Mouse (Mus musculus) CH12.LX (cell line): ENCODE data around the gene Olfr887. TPM values are rescaled to one million over a fixed set of nuclear protein-coding genes. Genes with fewer than 3 reads are reported as not detected.

ENCODE experiments used
- polyA plus RNA-seq: library from polyadenylated mRNA; unstranded; fragments of >175 nt; gene quantifications from 2 replicates; pipeline ENCODE4 v1.2.1, GENCODE M21; 2012; ENCODE audit warnings: low read depth; ENCODE audit not compliant: insufficient read length
- total RNA-seq, 2 experiments: library from RNA; depleted of rRNA; stranded (reverse); fragments of 300-350 nt in 1 of 2; fragments of >200 nt in 1 of 2; gene quantifications; 2 replicates each; pipeline ENCODE4 v1.2.3; 2012 to 2014

Olfr887 gene
- total and polyA plus RNA-seq, 3 experiments, result not detected

Other genes starting within 250 kb of the Olfr887 start
- not detected in 2 replicates for gene Olfr877, start 229.8 kb upstream of the Olfr887 start, total RNA-seq (2012; rRNA removed)
- gene Olfr877, start 229.8 kb upstream of the Olfr887 start, total RNA-seq (2014; rRNA removed), result not detected in 2 replicates
- gene Olfr877, start 229.8 kb upstream of the Olfr887 start, polyA plus RNA-seq, result not detected in 2 replicates
- not detected in 2 replicates for gene Olfr145, start 187.3 kb upstream of the Olfr887 start, total RNA-seq (2012; rRNA removed)
- gene Olfr145, start 187.3 kb upstream of the Olfr887 start, total RNA-seq (2014; rRNA removed), result not detected in 2 replicates
- gene Olfr145, start 187.3 kb upstream of the Olfr887 start, polyA plus RNA-seq, result not detected in 2 replicates
- not detected in 2 replicates for gene Olfr878, start 166.2 kb upstream of the Olfr887 start, total RNA-seq (2012; rRNA removed)
- not detected in 2 replicates for gene Olfr878, start 166.2 kb upstream of the Olfr887 start, total RNA-seq (2014; rRNA removed)
- not detected in 2 replicates for gene Olfr878, start 166.2 kb upstream of the Olfr887 start, polyA plus RNA-seq
- not detected in 2 replicates for gene Olfr881, start 92.2 kb upstream of the Olfr887 start, total RNA-seq (2012; rRNA removed)
- gene Olfr881, start 92.2 kb upstream of the Olfr887 start, total RNA-seq (2014; rRNA removed), result not detected in 2 replicates
- gene Olfr881, start 92.2 kb upstream of the Olfr887 start, polyA plus RNA-seq, result not detected in 2 replicates
- gene Olfr883, start 58.3 kb upstream of the Olfr887 start, total RNA-seq (2012; rRNA removed), result not detected in 2 replicates
- not detected in 2 replicates for gene Olfr883, start 58.3 kb upstream of the Olfr887 start, total RNA-seq (2014; rRNA removed)
- gene Olfr883, start 58.3 kb upstream of the Olfr887 start, polyA plus RNA-seq, result not detected in 2 replicates
- not detected in 2 replicates for gene Olfr884, start 37.5 kb upstream of the Olfr887 start, total RNA-seq (2012; rRNA removed)
- gene Olfr884, start 37.5 kb upstream of the Olfr887 start, total RNA-seq (2014; rRNA removed), result not detected in 2 replicates
- not detected in 2 replicates for gene Olfr884, start 37.5 kb upstream of the Olfr887 start, polyA plus RNA-seq
- gene Olfr885, start 22.8 kb upstream of the Olfr887 start, total RNA-seq (2012; rRNA removed), result not detected in 2 replicates
- gene Olfr885, start 22.8 kb upstream of the Olfr887 start, total RNA-seq (2014; rRNA removed), result not detected in 2 replicates
- not detected in 2 replicates for gene Olfr885, start 22.8 kb upstream of the Olfr887 start, polyA plus RNA-seq
- gene Olfr888, start 24.1 kb downstream of the Olfr887 start, total RNA-seq (2012; rRNA removed), result not detected in 2 replicates
- gene Olfr888, start 24.1 kb downstream of the Olfr887 start, total RNA-seq (2014; rRNA removed), result not detected in 2 replicates
- not detected in 2 replicates for gene Olfr888, start 24.1 kb downstream of the Olfr887 start, polyA plus RNA-seq
- 0.04 and 0.21 TPM in 2 replicates for gene Olfr889, start 31.1 kb downstream of the Olfr887 start, total RNA-seq (2012; rRNA removed)
- 0.04 TPM in 1 of 2 replicates, not detected in the other for gene Olfr889, start 31.1 kb downstream of the Olfr887 start, total RNA-seq (2014; rRNA removed)
- gene Olfr889, start 31.1 kb downstream of the Olfr887 start, polyA plus RNA-seq, result 0.22 and 0.27 TPM in 2 replicates
- gene Olfr890, start 58.4 kb downstream of the Olfr887 start, total RNA-seq (2012; rRNA removed), result not detected in 2 replicates
- not detected in 2 replicates for gene Olfr890, start 58.4 kb downstream of the Olfr887 start, total RNA-seq (2014; rRNA removed)
- not detected in 2 replicates for gene Olfr890, start 58.4 kb downstream of the Olfr887 start, polyA plus RNA-seq
- not detected in 2 replicates for gene Olfr891, start 96.7 kb downstream of the Olfr887 start, total RNA-seq (2012; rRNA removed)
- not detected in 2 replicates for gene Olfr891, start 96.7 kb downstream of the Olfr887 start, total RNA-seq (2014; rRNA removed)
- not detected in 2 replicates for gene Olfr891, start 96.7 kb downstream of the Olfr887 start, polyA plus RNA-seq
- not detected in 2 replicates for gene Olfr893, start 124.3 kb downstream of the Olfr887 start, total RNA-seq (2012; rRNA removed)
- gene Olfr893, start 124.3 kb downstream of the Olfr887 start, total RNA-seq (2014; rRNA removed), result not detected in 2 replicates
- gene Olfr893, start 124.3 kb downstream of the Olfr887 start, polyA plus RNA-seq, result not detected in 2 replicates
- not detected in 2 replicates for gene Olfr894, start 134.0 kb downstream of the Olfr887 start, total RNA-seq (2012; rRNA removed)
- not detected in 2 replicates for gene Olfr894, start 134.0 kb downstream of the Olfr887 start, total RNA-seq (2014; rRNA removed)
- gene Olfr894, start 134.0 kb downstream of the Olfr887 start, polyA plus RNA-seq, result not detected in 2 replicates
- gene Olfr143, start 168.7 kb downstream of the Olfr887 start, total RNA-seq (2012; rRNA removed), result not detected in 2 replicates
- not detected in 2 replicates for gene Olfr143, start 168.7 kb downstream of the Olfr887 start, total RNA-seq (2014; rRNA removed)
- not detected in 2 replicates for gene Olfr143, start 168.7 kb downstream of the Olfr887 start, polyA plus RNA-seq
- not detected in 2 replicates for gene Olfr895, start 183.8 kb downstream of the Olfr887 start, total RNA-seq (2012; rRNA removed)
- gene Olfr895, start 183.8 kb downstream of the Olfr887 start, total RNA-seq (2014; rRNA removed), result not detected in 2 replicates
- gene Olfr895, start 183.8 kb downstream of the Olfr887 start, polyA plus RNA-seq, result not detected in 2 replicates
- gene Olfr896-ps1, start 207.0 kb downstream of the Olfr887 start, total RNA-seq (2012; rRNA removed), result not detected in 2 replicates
- gene Olfr896-ps1, start 207.0 kb downstream of the Olfr887 start, total RNA-seq (2014; rRNA removed), result not detected in 2 replicates
- not detected in 2 replicates for gene Olfr896-ps1, start 207.0 kb downstream of the Olfr887 start, polyA plus RNA-seq
- not detected in 2 replicates for gene Olfr25, start 245.0 kb downstream of the Olfr887 start, total RNA-seq (2012; rRNA removed)
- gene Olfr25, start 245.0 kb downstream of the Olfr887 start, total RNA-seq (2014; rRNA removed), result not detected in 2 replicates
- gene Olfr25, start 245.0 kb downstream of the Olfr887 start, polyA plus RNA-seq, result not detected in 2 replicates